Mouse (Mus musculus) heart, postnatal 14 days (tissue): ENCODE measurements around the gene 2310007B03Rik. TPM values are rescaled to one million over a fixed set of nuclear protein-coding genes. Genes with fewer than 3 reads are reported as not detected.
"Not testable (repeated sequence)": the region's sequence is repeated elsewhere in the genome, so short reads cannot be mapped to it uniquely, and the experiment has no call there.

Experiments used
- DNase-seq, 2 experiments: peaks; one replicate each; pipeline ENCODE4 v3.0.0; 2021 to 2022
- intact Hi-C: fragments of 180-260 bp; cut with DNase I; formaldehyde crosslinking; loops from one replicate; pipeline ENCODE4 v1.15.1; 2025
- long read RNA-seq, 2 experiments: library from polyadenylated mRNA; stranded (forward); transcript quantifications; one replicate each; pipeline ENCODE4 v2.0.0; 2021
- total RNA-seq, 2 experiments: library from RNA; stranded (reverse); gene quantifications; 2 replicates each; pipeline ENCODE4 v1.2.3; 2021

The 2310007B03Rik gene
- total RNA-seq, result not detected
- long read RNA-seq, experiment 1, result 0 reads
- long read RNA-seq, experiment 2, result 0 reads

- intact Hi-C loops, result no loop called here
- no peak for DNase-seq
Observed at GRCm38 (mm10) chr1:93160501-93161133, at the start of gene 2310007B03Rik. TSS of gene 2310007B03Rik (minus strand) at chr1:93160948.

GRCm38 (mm10) chr1:93210213-93210641 lies 49.5 kb upstream of the 2310007B03Rik start:
- intact Hi-C loops, result no loop called here
- peak; percentile 84 to 85 for DNase-seq

GRCm38 (mm10) chr1:93207536-93208064 lies 46.9 kb upstream of the 2310007B03Rik start:
- DNase-seq, result no peak
- intact Hi-C loops, result no loop called here

GRCm38 (mm10) chr1:93206277-93206970 lies 45.7 kb upstream of the 2310007B03Rik start:
- intact Hi-C loops, result no loop called here

GRCm38 (mm10) chr1:93197916-93198315 lies 37.2 kb upstream of the 2310007B03Rik start:
- intact Hi-C loops, result no loop called here
- no peak for DNase-seq

More at GRCm38 (mm10) chr1:93206277-93206970, 45.7 kb upstream of the 2310007B03Rik start:
- DNase-seq, result no peak

- DNase-seq, intact Hi-C loops: not testable (repeated sequence)
Observed at GRCm38 (mm10) chr1:93197454-93197853, 36.7 kb upstream of the 2310007B03Rik start.

- DNase-seq, result no peak
- intact Hi-C loops, result no loop called here
Observed at GRCm38 (mm10) chr1:93194961-93195360, 34.2 kb upstream of the 2310007B03Rik start.

- intact Hi-C loops, result no loop called here
- no peak for DNase-seq
Observed at GRCm38 (mm10) chr1:93190726-93191305, 30.1 kb upstream of the 2310007B03Rik start.

- DNase-seq, result peak in 1 of 2 experiments; percentile 24
- intact Hi-C loops, result no loop called here
Observed at GRCm38 (mm10) chr1:93184071-93184828, 23.5 kb upstream of the 2310007B03Rik start.

- DNase-seq, result no peak
- intact Hi-C loops, result no loop called here
Observed at GRCm38 (mm10) chr1:93182281-93182680, 21.5 kb upstream of the 2310007B03Rik start.

GRCm38 (mm10) chr1:93176525-93177332 lies 16.0 kb upstream of the 2310007B03Rik start:
- intact Hi-C loops, result loop anchor here (5.0 kb wide), 1 partner anchor 111 kb away; no protein-coding TSS in a partner anchor
- peak; percentile 77 to 80 for DNase-seq

GRCm38 (mm10) chr1:93175849-93176248 lies 15.1 kb upstream of the 2310007B03Rik start:
- intact Hi-C loops, result loop anchor here (2.0 to 5.0 kb wide), 3 partner anchors 61 to 167 kb away; partner anchors contain the start of genes Pask and Ppp1r7
- DNase-seq, result no peak

- peak; percentile 81 to 89 for DNase-seq
- intact Hi-C loops, result loop anchor here (2.0 to 5.0 kb wide), 4 partner anchors 62 to 328 kb away; partner anchors contain the start of genes Pask and Ppp1r7
Observed at GRCm38 (mm10) chr1:93174399-93174798, 13.7 kb upstream of the 2310007B03Rik start.

GRCm38 (mm10) chr1:93173665-93174064 lies 12.9 kb upstream of the 2310007B03Rik start:
- intact Hi-C loops, result loop anchor here (2.0 to 5.0 kb wide), 4 partner anchors 63 to 329 kb away; partner anchors contain the start of genes Pask and Ppp1r7
- DNase-seq, result no peak

- DNase-seq, result no peak
- intact Hi-C loops, result no loop called here
Observed at GRCm38 (mm10) chr1:93168295-93168775, 7.6 kb upstream of the 2310007B03Rik start, which contains the start of gene Crocc2. TSS of gene Crocc2 (plus strand) at chr1:93168725.

- intact Hi-C loops, result no loop called here
- no peak for DNase-seq
Observed at GRCm38 (mm10) chr1:93166346-93167079, 5.8 kb upstream of the 2310007B03Rik start.

GRCm38 (mm10) chr1:93165447-93165846 lies 4.7 kb upstream of the 2310007B03Rik start:
- intact Hi-C loops, result no loop called here

GRCm38 (mm10) chr1:93162588-93162987 lies 1.8 kb upstream of the 2310007B03Rik start:
- intact Hi-C loops, result no loop called here
- DNase-seq, result no peak

More at GRCm38 (mm10) chr1:93165447-93165846, 4.7 kb upstream of the 2310007B03Rik start:
- DNase-seq, result no peak
